ENCODE assay signal across 10 mouse cellular contexts in the genomic region with DNA sequence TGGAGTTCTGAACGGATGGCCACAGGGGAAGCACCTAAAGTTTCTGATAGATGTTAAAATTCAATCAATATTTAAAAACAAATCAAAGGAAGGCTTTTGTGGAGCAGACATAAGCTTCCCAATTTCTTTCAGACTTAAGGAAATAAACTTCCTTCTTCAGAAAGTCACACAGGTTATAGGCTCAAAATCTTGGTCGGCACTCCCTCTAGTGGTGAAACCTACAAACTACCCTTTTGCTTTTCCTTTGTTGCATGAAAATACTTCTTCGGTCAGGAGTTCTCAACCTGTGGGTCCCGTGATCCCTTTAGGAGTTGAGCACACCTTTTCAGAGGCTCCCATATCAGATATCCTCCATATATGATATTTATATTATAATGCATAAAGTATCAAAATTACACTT.
A peak's percentile ranks its signal among the peaks of the same experiment; 100 is the strongest.
DNase-seq lines count a peak whose midpoint lies in the region; ATAC-seq and TF ChIP-seq lines count a peak whose summit lies in the region.
"Had no signal": no experiment of that assay in that cellular context is flagged by ENCODE, and none has a peak within 500 bp of the region (broad histone marks: within the 10 kb centered on the region; RNA-seq: fewer than 3 reads in every experiment).

No protein-coding gene starts in this region.

- WGBS in liver, postnatal 0 days (ENCODE audit: insufficient replicate concordance), result 21% methylated on average over 4 of the region's 4 CpGs

- ATAC-seq in hematopoietic stem cell, adult 5-6 weeks (replicated peaks in 1 of 2; ENCODE audit: insufficient read depth in 1 of 2, low FRiP score in 2 of 2, low TSS enrichment in 1 of 2, low read depth in 1 of 2, poor library complexity in 2 of 2, severe bottlenecking in 2 of 2), result peak; percentile 81 to 88
- no peak for ATAC-seq in liver, postnatal 0 days

- H3K27ac ChIP-seq in liver, postnatal 0 days (ENCODE audit: low read depth), result no peak overlapping the region
- H3K27ac ChIP-seq: heart, embryonic 13.5 days; macrophage had no signal

- H3K4me1 ChIP-seq in liver, postnatal 0 days (ENCODE audit: insufficient read depth), result no peaks in the 10 kb centered on the region
- H3K4me1 ChIP-seq: heart, embryonic 13.5 days had no signal

- H3K36me3 ChIP-seq in liver, postnatal 0 days (replicated peaks; ENCODE audit: insufficient read depth, low read length), result no peaks in the 10 kb centered on the region
- H3K36me3 ChIP-seq: heart, embryonic 13.5 days had no signal

- H3K9me3 ChIP-seq in liver, postnatal 0 days (ENCODE audit: low read length), result no peaks in the 10 kb centered on the region
- H3K9me3 ChIP-seq: heart, embryonic 13.5 days had no signal

- no peak overlapping the region for H3K4me3 ChIP-seq in liver, postnatal 0 days (ENCODE audit: low read depth, low read length)
- H3K4me3 ChIP-seq: heart, embryonic 13.5 days had no signal

- peak; percentile 68 for TF ChIP-seq CTCF in liver, postnatal 0 days (IDR thresholded peaks at IDR 0.05; ENCODE audit: low read depth)

- H3K9ac ChIP-seq in liver, postnatal 0 days (replicated peaks), result no peak overlapping the region
- H3K9ac ChIP-seq: heart, embryonic 13.5 days had no signal

- no peak for TF ChIP-seq EP300 in liver, postnatal 0 days (IDR thresholded peaks at IDR 0.05; ENCODE audit: low read depth)

- peak; percentile 22 for DNase-seq in adrenal gland, adult 18-20 months (ENCODE audit: low spot score in 2 of 2)
- DNase-seq in adrenal gland, adult 8-10 months, result no peak
- peak; percentile 30 for DNase-seq in right cerebral cortex, adult 18-20 months
- no peak for DNase-seq in right cerebral cortex, postnatal 14 days
- peak; percentile 33 to 54 for DNase-seq in cerebellum, postnatal 14 days
- DNase-seq in liver, postnatal 0 days, result peak; percentile 19
- DNase-seq in gastrocnemius, postnatal 10 days, result no peak

- no peaks in the 10 kb centered on the region for H3K27me3 ChIP-seq in liver, postnatal 0 days (ENCODE audit: insufficient read depth, low read length)
- H3K27me3 ChIP-seq: heart, embryonic 13.5 days had no signal

- no peak overlapping the region for H3K4me2 ChIP-seq in liver, postnatal 0 days (ENCODE audit: low read depth, low read length)
- H3K4me2 ChIP-seq: heart, embryonic 13.5 days had no signal

Comparison
In these comparisons a context has a peak if more than half of its experiments do, and no peak if none do; other contexts are left out.
1. DNase-seq: peak in adrenal gland, adult 18-20 months (2 of 2), right cerebral cortex, adult 18-20 months (single experiment), cerebellum, postnatal 14 days (2 of 2) and liver, postnatal 0 days (single experiment); none in adrenal gland, adult 8-10 months (single experiment), right cerebral cortex, postnatal 14 days (single experiment) and gastrocnemius, postnatal 10 days (single experiment).